Mouse (Mus musculus): ENCODE results near the gene Lrrc3b. TPM values are rescaled to one million over a fixed set of nuclear protein-coding genes. Genes with fewer than 3 reads are reported as not detected.

Gene Lrrc3b
- total RNA-seq, 2 experiments from 2014 or later = 7.7 to 8.6 TPM

GRCm38 (mm10) chr14:15330155-15330554 lies 108.6 kb downstream of the Lrrc3b start:
- no peak for DNase-seq

GRCm38 (mm10) chr14:15325872-15326271 lies 112.9 kb downstream of the Lrrc3b start:
- no peak for DNase-seq

- no peak for DNase-seq
Observed at GRCm38 (mm10) chr14:15322441-15323123, 116.2 kb downstream of the Lrrc3b start.

GRCm38 (mm10) chr14:15319399-15319915 lies 119.3 kb downstream of the Lrrc3b start:
- DNase-seq = no peak

- DNase-seq = peak; percentile 20 to 24
Observed at GRCm38 (mm10) chr14:15308576-15308975, 130.2 kb downstream of the Lrrc3b start.
